Comparison of ENCODE assay signal across 8 mouse cellular contexts in genomic region chr15:87625236-87626023, GRCm38 (mm10).
DNase-seq lines count a peak whose midpoint lies in the region; ATAC-seq and TF ChIP-seq lines count a peak whose summit lies in the region.

No protein-coding gene starts in this region.

- H3K27ac ChIP-seq in left cerebral cortex, adult 2 months = peak overlapping the region; percentile 92

- peak; percentile 93 for TF ChIP-seq CTCF in left cerebral cortex, adult 2 months (IDR thresholded peaks at IDR 0.05)

- DNase-seq in adrenal gland, adult 8-10 months = peak; percentile 80
- DNase-seq in embryo, embryonic 11 days = peak; percentile 93
- peak; percentile 59 for DNase-seq in gastrocnemius, postnatal 25 days
- DNase-seq in hindlimb bud, embryonic 11.5 days (ENCODE audit: extremely low spot score, low read depth, low spot score) = peak; percentile 47
- DNase-seq in left cerebral cortex, adult 2 months (ENCODE audit: extremely low spot score in 1 of 2, low spot score in 2 of 2) = peak; percentile 91 to 95
- peak; percentile 43 for DNase-seq in lung, postnatal 25 days (ENCODE audit: low spot score)
- DNase-seq in right cerebral cortex, postnatal 10 days (ENCODE audit: low spot score in 2 of 2) = peak; percentile 91 to 94

- ATAC-seq in erythroid progenitor cell, adult 5-6 weeks (replicated peaks; ENCODE audit: low FRiP score, poor library complexity, severe bottlenecking) = no peak

- intact Hi-C loops in left cerebral cortex, adult 2 months (cut with DNase I) = loop anchor here (1.0 to 10.0 kb wide), 9 partner anchors 81 to 1381 kb away; partner anchors contain the start of gene Fam19a5

- peak overlapping the region; percentile 74 for H3K4me3 ChIP-seq in left cerebral cortex, adult 2 months

Comparison
In these comparisons a context has a peak if more than half of its experiments do, and no peak if none do; other contexts are left out.
1. DNase-seq: peak in every context shown above with its lines; median percentile 93 in embryo, embryonic 11 days; 93 in left cerebral cortex, adult 2 months; 92 in right cerebral cortex, postnatal 10 days; 80 in adrenal gland, adult 8-10 months; 59 in gastrocnemius, postnatal 25 days; 47 in hindlimb bud, embryonic 11.5 days; 43 in lung, postnatal 25 days.